Mouse (Mus musculus): ENCODE data around the gene Gabarap.

Gene Gabarap

GRCm38 (mm10) chr11:69970222-69970621 lies 20.7 kb upstream of the Gabarap start:
- DNase-seq (ENCODE audit: low spot score in 2 of 2), result no peak

DNA sequence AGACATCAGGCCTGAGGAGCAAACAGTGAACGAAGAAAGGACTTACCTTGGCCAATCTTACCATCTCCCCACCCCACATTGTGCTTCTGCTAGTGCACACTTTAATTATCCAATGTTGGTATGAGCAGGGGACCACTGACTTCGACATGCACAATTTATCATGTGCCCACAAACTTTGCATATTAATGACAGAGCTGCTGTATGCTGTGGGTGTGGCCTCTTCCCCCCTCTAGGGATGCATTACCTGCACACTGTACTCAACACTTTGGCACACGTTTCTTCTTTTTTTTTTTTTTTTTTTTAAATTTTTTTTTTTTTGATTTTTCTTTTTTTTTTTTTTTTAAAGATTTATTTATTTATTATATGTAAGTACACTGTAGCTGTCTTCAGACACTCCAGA lies 20.2 kb upstream of the Gabarap start:
- no peak for DNase-seq (ENCODE audit: low spot score in 2 of 2)

DNA sequence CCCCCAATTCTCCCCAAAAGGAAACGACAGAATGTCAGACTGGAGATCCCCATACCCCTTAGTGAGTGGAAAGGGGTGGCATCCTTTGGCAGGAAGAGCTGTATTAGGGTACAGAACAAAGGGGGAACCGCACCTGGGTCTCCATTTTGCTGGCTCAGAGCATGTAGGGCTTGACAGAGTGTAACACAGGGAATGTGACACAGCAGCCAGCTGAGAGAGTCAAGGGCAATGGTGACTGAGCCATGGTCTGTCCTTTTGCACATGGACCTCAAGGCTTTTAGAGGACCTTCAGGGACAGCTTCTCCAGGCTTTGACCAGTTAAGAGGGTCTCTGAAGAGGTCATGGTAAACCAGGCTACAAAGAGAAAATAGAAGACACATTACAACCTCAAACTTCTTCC lies 16.0 kb upstream of the Gabarap start:
- no peak for DNase-seq (ENCODE audit: low spot score in 2 of 2)

- DNase-seq (ENCODE audit: low spot score in 2 of 2), result no peak
These were observed 14.7 kb upstream of the Gabarap start for GRCm38 (mm10) chr11:69976271-69976670.

DNA sequence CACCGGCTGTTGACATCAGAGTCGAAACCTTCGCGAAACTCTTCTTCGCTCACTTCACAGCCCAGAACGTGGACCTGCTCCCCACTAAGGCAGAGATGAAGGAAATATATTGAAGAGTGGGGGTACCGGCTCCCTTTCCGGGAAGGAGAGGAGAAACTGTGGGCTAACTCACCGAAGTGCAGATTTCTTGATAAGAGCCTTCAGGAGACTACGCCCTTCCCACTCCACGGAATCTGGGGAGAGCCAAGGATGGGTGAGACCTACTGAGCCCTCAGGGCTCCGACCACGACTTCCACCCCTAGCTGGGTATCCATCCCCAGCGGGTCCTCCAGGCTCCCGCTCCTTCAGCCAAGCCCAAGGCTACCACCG lies 11.1 kb upstream of the Gabarap start:
- DNase-seq (ENCODE audit: low spot score in 2 of 2), result no peak

- DNase-seq (ENCODE audit: low spot score in 2 of 2), result peak; percentile 98
These were observed 10.5 kb upstream of the Gabarap start for GRCm38 (mm10) chr11:69980196-69981140.

DNA sequence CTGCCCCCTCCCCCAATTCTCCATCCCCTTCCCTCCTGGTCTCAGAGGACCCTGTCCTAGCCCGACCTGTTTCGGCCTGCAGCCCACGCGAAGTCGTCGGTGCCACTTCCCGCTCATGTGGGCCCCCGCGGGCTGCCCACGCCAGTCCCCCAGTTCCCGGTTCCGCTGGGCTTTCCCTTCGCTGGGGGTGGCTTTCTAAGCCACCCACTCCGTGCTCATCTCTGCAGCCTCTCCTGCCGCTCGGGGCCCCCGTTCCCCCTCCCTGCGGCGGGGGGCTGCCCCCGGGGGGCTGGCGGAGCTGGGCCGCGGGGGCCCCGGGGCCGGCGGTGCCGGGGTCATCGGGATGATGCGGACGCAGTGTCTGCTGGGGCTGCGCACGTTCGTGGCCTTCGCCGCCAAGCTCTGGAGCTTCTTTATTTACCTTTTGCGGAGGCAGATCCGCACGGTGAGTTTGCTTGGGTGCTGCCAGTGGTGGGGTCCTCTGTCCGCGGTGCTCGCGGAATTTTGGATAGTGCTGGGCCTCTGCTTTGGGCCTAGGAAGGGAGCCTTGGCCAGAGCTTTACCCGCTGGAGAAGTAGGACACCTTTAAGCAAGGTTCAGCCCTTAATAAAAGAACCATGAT lies 9.7 kb upstream of the Gabarap start, which contains the start of gene Ctdnep1:
TSS of gene Ctdnep1 (plus strand) at position 16 of the 622 bp plus-strand sequence.
- no peak for DNase-seq (ENCODE audit: low spot score in 2 of 2)

DNA sequence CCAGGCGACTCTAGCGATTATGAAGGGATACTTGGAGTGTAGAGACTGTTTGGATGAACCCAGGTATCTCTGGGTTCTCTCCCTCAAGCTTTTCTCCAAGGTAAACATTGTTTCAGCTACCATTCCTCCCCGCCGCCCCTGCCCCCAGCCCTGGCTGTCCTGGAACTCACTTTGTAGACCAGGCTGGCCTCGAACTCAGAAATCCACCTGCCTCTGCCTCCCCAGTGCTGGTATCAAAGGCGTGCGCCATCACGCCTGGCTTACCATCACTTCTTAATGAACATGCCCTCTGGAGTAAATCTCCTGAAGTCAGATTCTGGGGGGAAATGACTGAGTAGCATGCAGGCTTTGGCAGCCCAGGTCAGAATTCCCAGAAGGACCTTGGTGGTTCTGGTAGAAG lies 8.7 kb upstream of the Gabarap start, which contains the start of gene Elp5:
TSS of gene Elp5 (minus strand) at position 293 of the 400 bp plus-strand sequence.
- no peak for DNase-seq (ENCODE audit: low spot score in 2 of 2)

DNA sequence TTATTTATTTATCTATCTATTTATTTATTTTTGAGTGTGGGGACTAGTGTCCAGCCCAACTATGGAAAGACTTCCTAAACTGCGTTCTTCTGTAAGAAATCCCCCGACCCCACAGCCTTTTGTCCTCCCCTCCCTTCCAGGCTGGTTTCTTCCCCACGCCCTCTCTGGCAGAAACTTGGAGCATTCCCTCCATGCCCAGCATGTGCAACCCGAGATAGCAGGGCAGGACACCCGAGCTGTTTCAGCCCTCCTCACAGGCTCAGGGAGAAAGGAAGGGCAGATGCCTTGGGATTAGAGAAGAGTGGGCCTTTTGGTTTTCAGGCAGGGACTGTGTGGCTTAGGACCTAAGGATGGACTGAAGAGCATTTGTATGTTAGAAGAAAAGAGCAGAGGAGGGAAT lies 8.1 kb upstream of the Gabarap start:
- no peak for DNase-seq (ENCODE audit: low spot score in 2 of 2)

- no peak for DNase-seq (ENCODE audit: low spot score in 2 of 2)
These were observed 7.6 kb upstream of the Gabarap start for GRCm38 (mm10) chr11:69983377-69983776.

GRCm38 (mm10) chr11:69984431-69984830 lies 6.5 kb upstream of the Gabarap start:
- no peak for DNase-seq (ENCODE audit: low spot score in 2 of 2)

DNA sequence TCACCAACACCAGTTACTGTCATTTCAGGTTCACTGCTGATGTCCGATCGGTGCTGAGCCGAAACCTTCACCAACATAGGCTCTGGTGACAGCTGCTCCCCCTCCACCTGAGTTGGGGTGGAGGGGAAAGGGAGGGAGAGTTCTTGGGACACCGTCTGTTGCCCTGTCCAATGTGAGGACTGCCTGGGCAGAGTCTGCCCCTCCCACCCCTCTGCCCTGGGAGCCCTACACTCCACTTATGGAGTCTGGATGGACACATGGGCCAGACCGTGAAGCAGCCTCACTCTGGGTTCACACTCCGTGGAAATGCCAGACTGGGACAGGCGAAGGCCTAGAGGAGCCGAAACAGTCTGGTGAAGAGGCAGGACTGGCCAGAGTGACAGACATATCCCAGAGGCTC lies 994 bp upstream of the Gabarap start:
- DNase-seq (ENCODE audit: low spot score in 2 of 2), result no peak

GRCm38 (mm10) chr11:69991711-69992110 lies 768 bp downstream of the Gabarap start:
- DNase-seq (ENCODE audit: low spot score in 2 of 2), result no peak

GRCm38 (mm10) chr11:69992396-69992795 lies 1.5 kb downstream of the Gabarap start:
- DNase-seq (ENCODE audit: low spot score in 2 of 2), result no peak

DNA sequence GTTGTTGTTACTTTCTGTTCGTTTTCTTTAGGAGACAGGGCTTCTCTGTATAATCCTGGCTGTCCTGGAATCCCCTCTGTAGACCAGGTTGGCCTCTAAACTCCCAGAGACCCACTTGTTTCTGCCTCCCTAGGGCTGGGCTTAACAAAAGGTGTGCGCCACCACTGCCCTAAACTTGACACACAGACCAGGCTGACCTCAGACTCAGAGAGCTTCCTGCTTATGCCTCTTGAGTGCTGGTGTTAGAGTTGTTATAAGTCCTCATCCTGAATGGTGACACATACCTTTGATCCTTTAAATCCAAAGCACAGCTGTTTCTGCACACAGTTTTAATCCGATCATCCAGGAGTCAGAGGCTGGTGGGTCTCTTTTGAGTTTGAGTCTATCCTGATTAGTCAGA lies 2.0 kb downstream of the Gabarap start:
- DNase-seq (ENCODE audit: low spot score in 2 of 2), result no peak

- DNase-seq (ENCODE audit: low spot score in 2 of 2), result no peak
These were observed 3.6 kb downstream of the Gabarap start for GRCm38 (mm10) chr11:69994401-69995090.

DNA sequence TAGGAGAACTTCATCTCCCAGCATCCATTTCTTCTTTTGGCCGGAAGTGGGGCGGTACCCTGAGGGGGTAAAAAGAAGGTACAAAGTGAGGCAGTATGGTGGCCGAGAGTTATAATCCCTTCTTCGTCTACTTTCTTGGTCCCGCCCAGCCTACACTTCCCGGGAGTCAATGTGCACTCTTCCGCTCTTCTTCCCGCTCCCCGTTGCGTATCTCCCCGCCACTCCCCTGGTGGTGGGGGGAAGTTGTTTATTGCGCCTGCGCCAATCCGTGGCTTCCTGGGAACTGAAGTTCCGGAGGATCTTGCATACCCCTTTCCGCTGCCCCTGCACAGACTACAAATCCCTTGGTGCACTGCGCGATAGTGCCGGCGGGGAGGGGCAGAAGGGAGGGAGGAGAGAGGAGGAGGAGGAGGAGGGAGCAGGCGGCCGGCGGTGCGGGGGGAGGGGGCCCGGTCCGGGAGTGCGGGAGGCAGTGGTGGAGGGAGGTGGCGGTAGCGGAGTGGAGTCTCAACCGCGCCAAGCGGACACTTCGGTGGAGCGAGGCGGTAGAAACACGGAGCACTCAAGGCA lies 4.5 kb downstream of the Gabarap start, which contains the start of gene Phf23:
TSS of gene Phf23 (plus strand) at position 387 of the 570 bp plus-strand sequence.
- peak; percentile 96 to 99 for DNase-seq (ENCODE audit: low spot score in 2 of 2)

DNA sequence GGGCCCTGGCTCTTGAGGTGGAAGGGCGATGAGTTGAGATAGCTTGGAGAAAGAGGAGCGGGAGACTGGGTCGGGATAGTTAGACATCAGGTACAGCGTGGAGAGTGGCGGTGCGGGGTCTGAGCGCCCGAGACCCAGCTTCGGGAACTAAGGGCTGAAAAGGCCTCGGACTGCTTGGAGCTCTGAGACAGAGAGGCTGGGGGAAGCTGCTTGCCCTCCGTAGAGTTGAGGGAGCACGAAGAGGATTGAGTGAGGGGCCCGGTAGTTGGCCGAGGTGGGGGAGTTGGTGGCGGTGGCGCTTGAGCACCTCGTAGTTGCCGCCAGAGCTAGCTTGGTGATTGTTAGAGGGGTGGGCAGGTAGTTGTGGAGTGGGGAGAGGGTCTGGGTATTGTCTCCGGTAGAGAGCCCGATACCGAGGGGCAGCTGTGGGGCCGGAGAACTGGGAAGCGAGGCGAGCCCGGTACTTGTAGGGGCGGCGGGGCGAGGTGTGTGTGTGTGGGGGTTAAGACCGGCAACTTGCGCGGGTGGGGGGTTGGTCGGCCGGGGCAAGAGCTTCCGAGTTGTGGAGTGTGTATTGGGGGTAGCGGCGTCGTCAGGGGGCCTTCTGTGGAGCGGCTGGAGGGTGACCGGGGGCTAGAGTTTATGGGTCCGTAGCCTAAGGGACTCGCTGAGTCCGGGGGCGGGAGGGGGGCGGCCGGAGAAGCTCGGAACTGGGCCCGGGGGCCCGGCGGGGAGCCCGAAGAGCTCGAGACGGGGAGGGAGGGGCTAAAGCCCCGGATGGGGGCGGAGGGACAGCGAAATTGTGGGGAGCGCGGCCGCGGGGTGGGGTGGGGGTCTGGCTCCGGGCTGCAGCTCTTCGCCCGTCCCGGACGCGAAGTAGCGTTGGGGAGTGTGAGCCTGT lies 5.5 kb downstream of the Gabarap start:
- peak in 1 of 2 experiments; percentile 45 for DNase-seq (ENCODE audit: low spot score in 2 of 2)

GRCm38 (mm10) chr11:69997070-69997509 lies 6.1 kb downstream of the Gabarap start:
- DNase-seq (ENCODE audit: low spot score in 2 of 2), result peak; percentile 73 to 76

DNA sequence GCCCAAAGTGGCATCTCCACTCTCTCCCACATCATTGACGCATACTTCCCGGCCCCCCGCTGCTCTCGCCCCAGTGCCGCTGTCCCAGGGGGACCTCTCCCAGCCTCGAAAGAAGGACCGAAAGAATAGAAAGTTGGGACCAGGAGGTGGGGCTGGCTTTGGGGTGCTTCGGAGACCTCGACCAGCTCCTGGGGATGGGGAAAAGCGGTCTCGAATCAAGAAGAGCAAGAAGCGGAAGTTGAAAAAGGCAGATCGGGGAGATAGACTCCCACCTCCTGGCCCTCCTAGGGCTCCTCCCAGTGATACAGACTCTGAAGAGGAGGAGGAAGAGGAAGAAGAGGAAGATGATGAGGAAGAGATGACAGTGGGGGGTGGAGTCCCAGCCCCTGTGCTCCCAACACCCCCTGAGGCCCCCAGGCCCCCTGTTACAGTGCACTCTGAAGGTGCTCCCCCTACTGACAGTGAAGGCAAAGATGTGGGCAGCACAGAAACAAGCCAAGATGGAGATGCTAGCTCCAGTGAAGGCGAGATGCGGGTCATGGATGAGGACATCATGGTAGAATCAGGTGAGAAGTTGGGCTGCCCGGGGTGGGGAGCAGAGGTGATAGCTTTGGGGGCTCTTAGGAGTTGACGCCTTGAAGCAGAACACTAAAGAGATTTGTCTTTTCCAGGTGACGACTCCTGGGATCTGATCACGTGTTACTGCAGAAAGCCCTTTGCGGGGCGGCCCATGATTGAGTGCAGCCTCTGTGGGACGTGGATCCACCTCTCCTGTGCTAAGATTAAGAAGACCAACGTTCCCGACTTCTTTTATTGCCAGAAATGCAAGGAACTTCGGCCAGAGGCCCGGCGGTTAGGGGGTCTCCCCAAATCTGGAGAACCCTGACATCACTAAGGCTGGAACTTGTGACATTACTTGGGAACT lies 7.9 kb downstream of the Gabarap start:
- no peak for DNase-seq (ENCODE audit: low spot score in 2 of 2)

Measured in frontal cortex, postnatal 10 days (tissue).